Comparison of ENCODE assay signal across 12 mouse cellular contexts in the genomic region with DNA sequence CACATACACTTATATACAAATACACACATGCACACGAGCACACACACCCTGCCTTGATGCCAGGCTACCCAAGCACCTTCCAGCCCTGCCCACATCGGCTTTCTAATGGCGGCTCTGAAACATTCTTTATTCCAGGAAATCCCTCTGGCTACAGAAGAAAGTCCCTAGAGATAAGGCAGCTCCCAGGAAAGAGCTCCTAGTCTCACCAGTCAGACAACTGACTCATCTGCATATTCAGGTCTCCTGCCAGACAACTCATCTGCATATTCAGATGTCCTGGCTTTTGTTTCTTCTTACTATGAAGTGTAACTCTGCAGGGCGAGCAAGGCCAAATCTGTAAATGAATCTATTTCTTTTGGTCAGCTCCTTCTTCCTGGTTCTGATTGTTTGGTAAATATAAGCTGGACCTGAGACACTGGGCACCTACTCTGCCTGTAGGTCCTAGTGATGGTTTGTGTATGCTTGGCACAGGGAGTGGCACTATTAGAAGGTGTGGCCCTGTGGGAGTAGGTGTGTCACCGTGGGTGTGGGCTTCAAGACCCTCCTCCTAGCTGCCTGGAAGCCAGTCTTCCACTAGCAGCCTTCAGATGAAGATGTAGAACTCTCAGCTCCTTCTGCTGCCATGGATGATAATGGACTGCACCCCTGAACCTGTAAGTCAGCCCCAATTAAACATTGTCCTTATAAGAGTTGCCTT. TPM values are rescaled to one million over a fixed set of nuclear protein-coding genes. Genes with fewer than 3 reads are reported as not detected.
A peak's percentile ranks its signal among the peaks of the same experiment; 100 is the strongest.
DNase-seq lines count a peak whose midpoint lies in the region; ATAC-seq and TF ChIP-seq lines count a peak whose summit lies in the region.
"Had no signal": no experiment of that assay in that cellular context is flagged by ENCODE, and none has a peak within 500 bp of the region (broad histone marks: within the 10 kb centered on the region; RNA-seq: fewer than 3 reads in every experiment).

No protein-coding gene starts in this region.

- peaks cover 16% of the 10 kb centered on the region for H3K4me1 ChIP-seq in kidney, adult 2 months (ENCODE audit: control insufficient read depth, insufficient read depth, low read length)
- H3K4me1 ChIP-seq in neural tube, embryonic 14.5 days (ENCODE audit: control insufficient read depth, insufficient read depth, low read length) = peaks cover 11% of the 10 kb centered on the region
- H3K4me1 ChIP-seq in neural tube, embryonic 15.5 days = peaks cover 41% of the 10 kb centered on the region
- H3K4me1 ChIP-seq in liver, embryonic 11.5 days (replicated peaks; ENCODE audit: control insufficient read depth, insufficient read depth, low read length) = peaks cover 64% of the 10 kb centered on the region

- no peaks in the 10 kb centered on the region for H3K27me3 ChIP-seq in kidney, adult 2 months (replicated peaks; ENCODE audit: control insufficient read depth, insufficient read depth, low read length)
- H3K27me3 ChIP-seq in neural tube, embryonic 14.5 days (ENCODE audit: control insufficient read depth, insufficient read depth, low read length) = no peaks in the 10 kb centered on the region
- H3K27me3 ChIP-seq in neural tube, embryonic 15.5 days (replicated peaks) = no peaks in the 10 kb centered on the region
- no peaks in the 10 kb centered on the region for H3K27me3 ChIP-seq in liver, embryonic 11.5 days (replicated peaks; ENCODE audit: control insufficient read depth, insufficient read depth, low read length)
- H3K27me3 ChIP-seq: forebrain, embryonic 15.5 days had no signal

- WGBS in kidney, adult 2 months = 58% methylated on average over 5 of the region's 5 CpGs
- WGBS in neural tube, embryonic 14.5 days = 44% methylated on average over 5 of the region's 5 CpGs
- 33% methylated on average over 5 of the region's 5 CpGs for WGBS in neural tube, embryonic 15.5 days
- WGBS in liver, embryonic 11.5 days = 40% methylated on average over 5 of the region's 5 CpGs

- no peak for DNase-seq in kidney, adult 2 months
- DNase-seq in kidney, postnatal 4 days = no peak
- no peak for DNase-seq in liver, embryonic 11.5 days (ENCODE audit: low spot score)
- no peak for DNase-seq in urinary bladder, postnatal 10 days (ENCODE audit: low spot score)
- DNase-seq in T-cell, adult 2 months (ENCODE audit: low spot score) = no peak
- DNase-seq: adrenal gland, adult 2 months had no signal

- peak overlapping the region; percentile 64 for H3K27ac ChIP-seq in kidney, adult 2 months (ENCODE audit: insufficient read depth, low read depth, low read length)
- H3K27ac ChIP-seq in neural tube, embryonic 14.5 days (ENCODE audit: low read depth, low read length) = 0 out of 2 replicates have a peak overlapping the region, but pooled peaks have one; percentile 28
- H3K27ac ChIP-seq in neural tube, embryonic 15.5 days (replicated peaks) = no peak overlapping the region
- H3K27ac ChIP-seq in liver, embryonic 11.5 days (ENCODE audit: low read depth, low read length) = 0 out of 2 replicates have a peak overlapping the region, but pooled peaks have one; percentile 22
- H3K27ac ChIP-seq: forebrain, embryonic 15.5 days; macrophage had no signal

- no peak overlapping the region for H3K4me2 ChIP-seq in neural tube, embryonic 14.5 days (ENCODE audit: low read depth, low read length)
- no peak overlapping the region for H3K4me2 ChIP-seq in neural tube, embryonic 15.5 days
- no peak overlapping the region for H3K4me2 ChIP-seq in liver, embryonic 11.5 days
- H3K4me2 ChIP-seq: forebrain, embryonic 15.5 days had no signal

- no peaks in the 10 kb centered on the region for H3K9me3 ChIP-seq in neural tube, embryonic 14.5 days (ENCODE audit: control insufficient read depth, low read length)
- no peaks in the 10 kb centered on the region for H3K9me3 ChIP-seq in neural tube, embryonic 15.5 days (replicated peaks)
- H3K9me3 ChIP-seq in liver, embryonic 11.5 days (ENCODE audit: control insufficient read depth, low read length) = no peaks in the 10 kb centered on the region
- H3K9me3 ChIP-seq: forebrain, embryonic 15.5 days; G1E had no signal

- H3K36me3 ChIP-seq in kidney, adult 2 months (ENCODE audit: control insufficient read depth, insufficient read depth, low read length) = no peaks in the 10 kb centered on the region
- no peaks in the 10 kb centered on the region for H3K36me3 ChIP-seq in neural tube, embryonic 14.5 days (ENCODE audit: control insufficient read depth, insufficient read depth, low read length)
- H3K36me3 ChIP-seq in neural tube, embryonic 15.5 days = peaks cover 6% of the 10 kb centered on the region
- 0 out of 2 replicates have a peak, but pooled peaks cover 2% of the 10 kb centered on the region for H3K36me3 ChIP-seq in liver, embryonic 11.5 days (ENCODE audit: control insufficient read depth, insufficient read depth, low read length)
- H3K36me3 ChIP-seq: forebrain, embryonic 15.5 days; G1E had no signal

- no peak overlapping the region for H3K9ac ChIP-seq in neural tube, embryonic 14.5 days (replicated peaks; ENCODE audit: low read depth, low read length)
- no peak overlapping the region; the same call in 1 of the 2 replicates for H3K9ac ChIP-seq in neural tube, embryonic 15.5 days (replicated peaks)
- no peak overlapping the region for H3K9ac ChIP-seq in liver, embryonic 11.5 days (ENCODE audit: low read depth, low read length)
- H3K9ac ChIP-seq: forebrain, embryonic 15.5 days had no signal

- H3K4me3 ChIP-seq in kidney, adult 2 months (ENCODE audit: insufficient read depth, low read depth, low read length) = no peak overlapping the region
- no peak overlapping the region for H3K4me3 ChIP-seq in neural tube, embryonic 14.5 days (ENCODE audit: low read depth, low read length)
- no peak overlapping the region for H3K4me3 ChIP-seq in neural tube, embryonic 15.5 days (replicated peaks)
- no peak overlapping the region for H3K4me3 ChIP-seq in liver, embryonic 11.5 days (ENCODE audit: low read depth, low read length)
- H3K4me3 ChIP-seq: forebrain, embryonic 15.5 days; myocyte had no signal

- ATAC-seq in neural tube, embryonic 14.5 days (ENCODE audit: low read depth) = no peak
- ATAC-seq in neural tube, embryonic 15.5 days (ENCODE audit: low FRiP score) = no peak
- no peak for ATAC-seq in liver, embryonic 11.5 days (replicated peaks; ENCODE audit: low FRiP score)
- ATAC-seq: forebrain, embryonic 15.5 days had no signal

- no peak for TF ChIP-seq CTCF in kidney, adult 2 months (conservative IDR thresholded peaks at IDR 0.05; ENCODE audit: insufficient read depth, insufficient read length, low read depth, low read length)

- TF ChIP-seq POLR2A in kidney, adult 2 months (IDR thresholded peaks at IDR 0.05; ENCODE audit: low read depth, low read length) = no peak

RNA-seq across cellular contexts. Expression of a gene that starts 12.5 kb away (rescaled TPM):
- 0.53 and 1.3 TPM in 2 replicates for polyA plus RNA-seq in kidney, adult 2 months (2012; rRNA removed)
- polyA plus RNA-seq in neural tube, embryonic 14.5 days (2014; fragmentation: Nextera tagmentation; extraction: Ambion mirVana) = 0.32 and 0.40 TPM in 2 replicates
- 0.81 and 0.91 TPM in 2 replicates for polyA plus RNA-seq in neural tube, embryonic 15.5 days (2015; fragmentation: Nextera tagmentation; extraction: Ambion mirVana)
- polyA plus RNA-seq in liver, embryonic 11.5 days (2014; fragmentation: Nextera tagmentation; extraction: Ambion mirVana) = 0.62 and 0.70 TPM in 2 replicates
- polyA plus RNA-seq: G1E, macrophage had no signal

RNA-seq across cellular contexts. Expression of a gene that starts 20.3 kb away (rescaled TPM):
- 13.8 and 14.6 TPM in 2 replicates for polyA plus RNA-seq in kidney, adult 2 months (2012; rRNA removed)
- 13.7 and 17.0 TPM in 2 replicates for polyA plus RNA-seq in neural tube, embryonic 14.5 days (2014; fragmentation: Nextera tagmentation; extraction: Ambion mirVana)
- polyA plus RNA-seq in neural tube, embryonic 15.5 days (2015; fragmentation: Nextera tagmentation; extraction: Ambion mirVana) = 23.6 and 29.4 TPM in 2 replicates
- polyA plus RNA-seq in liver, embryonic 11.5 days (2014; fragmentation: Nextera tagmentation; extraction: Ambion mirVana) = 20.0 and 20.1 TPM in 2 replicates

RNA-seq across cellular contexts. Expression of a gene that starts 38.5 kb away (rescaled TPM):
- polyA plus RNA-seq in kidney, adult 2 months (2012; rRNA removed) = 24.6 and 29.8 TPM in 2 replicates
- polyA plus RNA-seq in neural tube, embryonic 14.5 days (2014; fragmentation: Nextera tagmentation; extraction: Ambion mirVana) = 22.1 and 24.2 TPM in 2 replicates
- 14.4 and 16.0 TPM in 2 replicates for polyA plus RNA-seq in neural tube, embryonic 15.5 days (2015; fragmentation: Nextera tagmentation; extraction: Ambion mirVana)
- polyA plus RNA-seq in liver, embryonic 11.5 days (2014; fragmentation: Nextera tagmentation; extraction: Ambion mirVana) = 20.1 and 20.7 TPM in 2 replicates

RNA-seq across cellular contexts. Expression of a gene that starts 41.5 kb away (rescaled TPM):
- 0.07 TPM in 1 of 2 replicates, not detected in the other for polyA plus RNA-seq in kidney, adult 2 months (2012; rRNA removed)
- polyA plus RNA-seq in neural tube, embryonic 14.5 days (2014; fragmentation: Nextera tagmentation; extraction: Ambion mirVana) = 0.40 and 0.63 TPM in 2 replicates
- polyA plus RNA-seq in neural tube, embryonic 15.5 days (2015; fragmentation: Nextera tagmentation; extraction: Ambion mirVana) = 0.49 and 0.77 TPM in 2 replicates
- 0.09 TPM in 1 of 2 replicates, not detected in the other for polyA plus RNA-seq in liver, embryonic 11.5 days (2014; fragmentation: Nextera tagmentation; extraction: Ambion mirVana)
- polyA plus RNA-seq: macrophage had no signal
